Mouse (Mus musculus): Measurements from ENCODE around the gene Nmbr. TPM values are rescaled to one million over a fixed set of nuclear protein-coding genes. Genes with fewer than 3 reads are reported as not detected.

The Nmbr gene
- total RNA-seq, 1 experiment from 2014 or later = not detected

Other genes with a start within 250 kb of the Nmbr start
- gene Adgrg6, start 159.9 kb upstream of the Nmbr start, total RNA-seq (2017) = 0.37 TPM in 1 of 2 replicates, not detected in the other
- gene Vta1, start within 50 bp of the Nmbr start, total RNA-seq (2017) = 48.5 and 61.6 TPM in 2 replicates
- gene Gje1, start 12.6 kb downstream of the Nmbr start, total RNA-seq (2017) = not detected in 2 replicates